25 mouse cellular contexts compared by ENCODE assay signal in genomic region chr16:42277713-42278112, GRCm38 (mm10).
"Had no signal": no experiment of that assay in that cellular context is flagged by ENCODE, and none has a peak within 500 bp of the region (broad histone marks: within the 10 kb centered on the region; RNA-seq: fewer than 3 reads in every experiment).

No protein-coding gene starts in this region.

- H3K27ac ChIP-seq: gastrocnemius, adult 2 months; heart, embryonic 10.5 days; hindbrain, embryonic 10.5 days; intestine, embryonic 15.5 days; kidney, embryonic 15.5 days; kidney, postnatal 0 days; left cerebral cortex, adult 2 months; limb, embryonic 10.5 days; limb, embryonic 12.5 days; liver, embryonic 13.5 days; liver, embryonic 15.5 days had no signal

- H3K4me3 ChIP-seq: gastrocnemius, adult 2 months; heart, embryonic 10.5 days; heart, embryonic 12.5 days; hindbrain, embryonic 10.5 days; hindbrain, embryonic 15.5 days; intestine, embryonic 15.5 days; kidney, embryonic 15.5 days; left cerebral cortex, adult 2 months; limb, embryonic 10.5 days; limb, embryonic 12.5 days; liver, embryonic 13.5 days; liver, embryonic 15.5 days had no signal

- H3K36me3 ChIP-seq: heart, embryonic 10.5 days; hindbrain, embryonic 10.5 days; hindbrain, embryonic 15.5 days; intestine, embryonic 15.5 days; kidney, embryonic 15.5 days; limb, embryonic 12.5 days; liver, embryonic 13.5 days; liver, embryonic 15.5 days had no signal

- H3K4me2 ChIP-seq: heart, embryonic 12.5 days; hindbrain, embryonic 15.5 days; intestine, embryonic 15.5 days; kidney, embryonic 15.5 days; limb, embryonic 12.5 days; liver, embryonic 11.5 days; liver, embryonic 13.5 days; liver, embryonic 15.5 days had no signal

- H3K4me1 ChIP-seq: heart, embryonic 12.5 days; intestine, embryonic 15.5 days; kidney, embryonic 15.5 days; liver, embryonic 13.5 days; liver, embryonic 15.5 days had no signal

- DNase-seq: gastrocnemius, adult 2 months; gastrocnemius, postnatal 10 days; gastrocnemius, postnatal 25 days; heart, adult 18-20 months; heart, postnatal 10 days; heart, postnatal 4 days; kidney, adult 18-20 months; kidney, adult 9 months; kidney, postnatal 14 days; kidney, postnatal 36 days; liver; liver, embryonic 13.5 days had no signal

- H3K27me3 ChIP-seq: heart, embryonic 12.5 days; hindbrain, embryonic 15.5 days; intestine, embryonic 15.5 days; kidney, embryonic 15.5 days; limb, embryonic 12.5 days; liver, embryonic 13.5 days; liver, embryonic 15.5 days had no signal

- H3K9ac ChIP-seq: heart, embryonic 12.5 days; hindbrain, embryonic 15.5 days; intestine, embryonic 15.5 days; kidney, embryonic 15.5 days; limb, embryonic 12.5 days; liver, embryonic 13.5 days; liver, embryonic 15.5 days had no signal

- ATAC-seq: inflammation-experienced regulatory T-cells, adult 6 months had no signal

- H3K9me3 ChIP-seq: heart, embryonic 10.5 days; heart, embryonic 12.5 days; hindbrain, embryonic 10.5 days; hindbrain, embryonic 15.5 days; intestine, embryonic 15.5 days; kidney, embryonic 15.5 days; limb, embryonic 10.5 days; limb, embryonic 12.5 days; liver, embryonic 13.5 days; liver, embryonic 15.5 days had no signal
